Mouse (Mus musculus) CH12.LX (cell line): Measurements from ENCODE around the gene Tmem81. TPM values are rescaled to one million over a fixed set of nuclear protein-coding genes. Genes with fewer than 3 reads are reported as not detected.

Experiments
- DNase-seq: peaks from one replicate; pipeline ENCODE4 v3.0.0-alpha.2; 2013; ENCODE audit errors: extremely low read depth
- H3K27ac ChIP-seq: 2 replicates; pipeline ENCODE4 v1.5.1; 2012; ENCODE audit warnings: low read depth, mild to moderate bottlenecking, control low read depth, moderate library complexity; ENCODE audit not compliant: insufficient read depth
- H3K27me3 ChIP-seq: replicated peaks from 2 replicates; pipeline ENCODE3; 2012; ENCODE audit warnings: inconsistent platforms
- H3K36me3 ChIP-seq, 2 experiments: replicated peaks in 1 of 2; 2 replicates each; pipeline versions ENCODE3 to v1.6.1; 2012; ENCODE audit warnings: inconsistent platforms in 1 of 2, low read length in 1 of 2, mild to moderate bottlenecking in 1 of 2, mixed read lengths in 1 of 2, moderate library complexity in 1 of 2; ENCODE audit not compliant: control insufficient read depth in 1 of 2, insufficient read depth in 1 of 2
- H3K4me1 ChIP-seq, 2 experiments: 2 replicates each; pipeline ENCODE4 v1.6.1; 2012; ENCODE audit warnings: inconsistent platforms in 1 of 2, moderate library complexity in 1 of 2; ENCODE audit not compliant: insufficient read depth in 2 of 2, control insufficient read depth in 1 of 2
- H3K4me2 ChIP-seq: 2 replicates; pipeline ENCODE4 v1.6.1; 2012; ENCODE audit warnings: low read depth, mild to moderate bottlenecking, control low read depth; ENCODE audit not compliant: poor library complexity, insufficient read depth, severe bottlenecking
- H3K4me3 ChIP-seq, 3 experiments: fragments of 150-350 bp in 1 of 3; sonication (generic) in 1 of 3; replicated peaks in 1 of 3; 2 replicates each; pipeline versions ENCODE3 to v1.5.1; 2011 to 2012; ENCODE audit warnings: low read depth in 2 of 3, low read length in 2 of 3, mild to moderate bottlenecking in 2 of 3, moderate library complexity in 2 of 3, control low read depth in 1 of 3, improper control_type of control experiment in 1 of 3, inconsistent platforms in 1 of 3, mixed read lengths in 1 of 3; ENCODE audit not compliant: poor library complexity in 1 of 3
- H3K79me2 ChIP-seq: replicated peaks from 2 replicates; pipeline ENCODE4 v1.6.1; 2012; ENCODE audit warnings: mild to moderate bottlenecking, moderate library complexity; ENCODE audit not compliant: control insufficient read depth, poor library complexity, insufficient read depth, severe bottlenecking; ENCODE audit errors: extremely low read depth
- H3K9ac ChIP-seq: 2 replicates; pipeline ENCODE4 v1.6.1; 2012; ENCODE audit warnings: low read depth, mild to moderate bottlenecking, control low read depth, moderate library complexity; ENCODE audit not compliant: insufficient read depth
- H3K9me3 ChIP-seq: replicated peaks from 2 replicates; pipeline ENCODE3; 2012; ENCODE audit warnings: low read length, inconsistent platforms, mixed read lengths
- BHLHE40 ChIP-seq: IDR thresholded peaks from 2 replicates; pipeline ENCODE4 v1.6.1; 2011; ENCODE audit warnings: mild to moderate bottlenecking, low read depth, low read length, improper control_type of control experiment
- CHD1 ChIP-seq: IDR thresholded peaks from 2 replicates; pipeline ENCODE4 v1.6.1; 2012; ENCODE audit warnings: low read depth, low read length, improper control_type of control experiment, inconsistent platforms
- CHD2 ChIP-seq: IDR thresholded peaks from 2 replicates; pipeline ENCODE4 v1.6.1; 2011; ENCODE audit warnings: low read length, improper control_type of control experiment
- E2F4 ChIP-seq: IDR thresholded peaks from 2 replicates; pipeline ENCODE4 v1.6.1; 2011; ENCODE audit warnings: low read depth, low read length, improper control_type of control experiment; ENCODE audit not compliant: insufficient replicate concordance
- ELF1 ChIP-seq: IDR thresholded peaks from 2 replicates; pipeline ENCODE4 v1.6.1; 2014; ENCODE audit warnings: low read depth, mild to moderate bottlenecking, inconsistent platforms, low read length, improper control_type of control experiment
- ETS1 ChIP-seq: conservative IDR thresholded peaks from 2 replicates; pipeline ENCODE4 v1.6.1; 2012; ENCODE audit warnings: low read depth, mild to moderate bottlenecking, inconsistent platforms, low read length, improper control_type of control experiment, moderate library complexity
- GABPA ChIP-seq: IDR thresholded peaks from 2 replicates; pipeline ENCODE4 v1.6.1; 2012; ENCODE audit warnings: low read depth, low read length, improper control_type of control experiment, inconsistent platforms; ENCODE audit not compliant: insufficient replicate concordance
- HCFC1 ChIP-seq: IDR thresholded peaks from 2 replicates; pipeline ENCODE4 v1.6.1; 2012; ENCODE audit warnings: low read depth, mild to moderate bottlenecking, inconsistent platforms, low read length, improper control_type of control experiment
- IRF4 ChIP-seq: IDR thresholded peaks from 2 replicates; pipeline ENCODE4 v1.6.1; 2014; ENCODE audit warnings: low read depth, mild to moderate bottlenecking, inconsistent platforms, low read length, improper control_type of control experiment
- JUND ChIP-seq: conservative IDR thresholded peaks from 2 replicates; pipeline ENCODE4 v1.6.1; 2011; ENCODE audit warnings: low read depth, low read length, improper control_type of control experiment
- KAT2A ChIP-seq: IDR thresholded peaks from 2 replicates; pipeline ENCODE4 v1.6.1; 2012; ENCODE audit warnings: low read length, improper control_type of control experiment, inconsistent platforms; ENCODE audit not compliant: insufficient replicate concordance
- MAFK ChIP-seq: IDR thresholded peaks from 2 replicates; pipeline ENCODE4 v1.6.1; 2011; ENCODE audit warnings: low read length, improper control_type of control experiment; ENCODE audit not compliant: insufficient replicate concordance
- MEF2A ChIP-seq: IDR thresholded peaks from 2 replicates; pipeline ENCODE4 v1.6.1; 2014; ENCODE audit warnings: low read depth, mild to moderate bottlenecking, inconsistent platforms, low read length, improper control_type of control experiment, borderline replicate concordance
- MYC ChIP-seq: IDR thresholded peaks from 2 replicates; pipeline ENCODE4 v1.6.1; 2011; ENCODE audit warnings: low read depth, mild to moderate bottlenecking, improper control_type of control experiment, low read length
- NELFE ChIP-seq: IDR thresholded peaks from 2 replicates; pipeline ENCODE4 v1.6.1; 2011; ENCODE audit warnings: low read depth, low read length, improper control_type of control experiment
- NRF1 ChIP-seq: IDR thresholded peaks from 2 replicates; pipeline ENCODE4 v1.6.1; 2014; ENCODE audit warnings: low read depth, mild to moderate bottlenecking, inconsistent platforms, low read length, improper control_type of control experiment, moderate library complexity
- PAX5 ChIP-seq: IDR thresholded peaks from 2 replicates; pipeline ENCODE4 v1.6.1; 2012; ENCODE audit warnings: low read length, inconsistent platforms, mixed read lengths
- POLR2A ChIP-seq: IDR thresholded peaks from 2 replicates; pipeline ENCODE4 v1.6.1; 2011; ENCODE audit warnings: low read depth, mild to moderate bottlenecking, improper control_type of control experiment, low read length
- POLR2AphosphoS2 ChIP-seq: IDR thresholded peaks from 2 replicates; pipeline ENCODE4 v1.6.1; 2011; ENCODE audit warnings: low read depth, low read length, improper control_type of control experiment
- RAD21 ChIP-seq: IDR thresholded peaks from 2 replicates; pipeline ENCODE4 v1.6.1; 2011; ENCODE audit warnings: low read depth, mild to moderate bottlenecking, low read length, improper control_type of control experiment, moderate library complexity
- SIN3A ChIP-seq: IDR thresholded peaks from 2 replicates; pipeline ENCODE4 v1.6.1; 2012; ENCODE audit warnings: low read length, improper control_type of control experiment, inconsistent platforms
- TBP ChIP-seq: conservative IDR thresholded peaks from 2 replicates; pipeline ENCODE4 v1.6.1; 2011; ENCODE audit warnings: low read depth, low read length, improper control_type of control experiment
- UBTF ChIP-seq: IDR thresholded peaks from 2 replicates; pipeline ENCODE4 v1.6.1; 2012; ENCODE audit warnings: low read depth, mild to moderate bottlenecking, inconsistent platforms, low read length, improper control_type of control experiment, moderate library complexity
- USF2 ChIP-seq: conservative IDR thresholded peaks from 2 replicates; pipeline ENCODE4 v1.6.1; 2011; ENCODE audit warnings: low read depth, low read length, improper control_type of control experiment
- ZMIZ1 ChIP-seq: IDR thresholded peaks from 2 replicates; pipeline ENCODE4 v1.6.1; 2012; ENCODE audit warnings: low read depth, mild to moderate bottlenecking, inconsistent platforms, low read length, improper control_type of control experiment
- ZNF384 ChIP-seq: IDR thresholded peaks from 2 replicates; pipeline ENCODE4 v1.6.1; 2012; ENCODE audit warnings: low read depth, low read length, improper control_type of control experiment, inconsistent platforms
- dilution Hi-C: fragments of 300-500 bp; cut with MboI; formaldehyde crosslinking; loops from 2 replicates; pipeline ENCODE4 v1.14.3; 2020; ENCODE audit warnings: low sequenced_read_pairs; ENCODE audit not compliant: extremely low pct_unique_long_range_greater_than_20kb, extremely low pct_ligation_motif_present
- in situ Hi-C: fragments of 300-500 bp; cut with MboI; formaldehyde crosslinking; loops from 3 replicates; pipeline ENCODE4 v1.14.3; 2019; ENCODE audit warnings: low sequenced_read_pairs, low pct_ligation_motif_present, low pct_unique_long_range_greater_than_20kb, mixed read lengths
- polyA plus RNA-seq: library from polyadenylated mRNA; unstranded; fragments of >175 nt; gene quantifications from 2 replicates; pipeline ENCODE4 v1.2.1, GENCODE M21; 2012; ENCODE audit warnings: low read depth; ENCODE audit not compliant: insufficient read length
- total RNA-seq, 2 experiments: library from RNA; depleted of rRNA; stranded (reverse); fragments of 300-350 nt in 1 of 2; fragments of >200 nt in 1 of 2; gene quantifications; 2 replicates each; pipeline ENCODE4 v1.2.3; 2012 to 2014

The Tmem81 gene
- total and polyA plus RNA-seq, 3 experiments: 2.2 to 3.3 (median 2.8) TPM

DNA sequence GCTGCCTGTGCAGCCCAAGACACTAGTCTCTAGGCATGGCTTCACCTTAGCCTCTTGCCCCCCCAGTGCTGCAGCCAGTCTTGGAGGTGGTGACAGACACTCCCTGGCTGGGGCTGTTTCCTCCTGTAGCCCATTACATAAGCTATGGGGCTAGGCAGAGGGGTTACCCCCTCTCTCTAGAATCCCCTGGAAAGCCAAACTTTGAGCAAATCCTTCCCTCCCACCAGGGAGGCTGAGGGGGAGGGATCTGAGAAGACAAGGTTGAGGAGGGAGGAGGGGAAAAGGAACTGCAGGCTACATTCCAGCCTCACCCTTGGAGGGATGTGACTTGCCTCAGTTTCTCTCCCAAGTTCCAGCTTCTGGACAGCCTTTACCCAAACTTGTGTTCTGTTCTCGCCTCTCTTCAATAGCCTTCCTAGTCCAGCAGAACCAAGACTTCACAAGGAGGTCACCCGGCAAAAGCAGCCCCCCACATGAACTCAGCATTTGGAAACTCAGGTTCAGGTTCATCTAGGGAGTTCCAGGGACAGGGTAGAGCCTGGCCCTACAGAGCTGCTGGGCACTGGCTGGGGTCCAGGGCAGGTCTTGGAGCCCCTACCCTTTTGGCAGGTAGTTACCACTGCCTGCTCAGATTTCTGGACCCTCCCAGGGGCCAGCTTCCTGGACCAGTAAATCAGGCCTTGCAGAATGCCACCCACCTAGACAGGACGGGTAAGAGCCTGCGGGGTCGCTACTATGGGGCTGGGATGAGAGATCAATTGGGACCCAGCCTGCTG lies 36.0 kb downstream of the Tmem81 start:
- no peaks in the 10 kb centered on the region for H3K9me3 ChIP-seq
- H3K36me3 ChIP-seq: no peaks in the 10 kb centered on the region
- no peak for DNase-seq
- no peak overlapping the region for H3K9ac ChIP-seq
- no peak overlapping the region for H3K4me2 ChIP-seq
- no peak for TF ChIP-seq ELF1
- TF ChIP-seq POLR2A: no peak
- no peak for TF ChIP-seq HCFC1
- no peak for TF ChIP-seq MEF2A
- no peak for TF ChIP-seq SIN3A
- TF ChIP-seq IRF4: no peak
- TF ChIP-seq POLR2AphosphoS2: no peak
- TF ChIP-seq E2F4: no peak
- no peak for TF ChIP-seq MYC
- TF ChIP-seq USF2: no peak
- no peak for TF ChIP-seq GABPA
- TF ChIP-seq BHLHE40: no peak
- no peak for TF ChIP-seq CHD2
- no peak for TF ChIP-seq NRF1
- no peak for TF ChIP-seq NELFE
- no peak for TF ChIP-seq MAFK
- TF ChIP-seq TBP: no peak
- TF ChIP-seq ETS1: no peak
- dilution Hi-C loops (no loop called here), in situ Hi-C loops (no loop called here)
- H3K27me3 ChIP-seq: peaks cover 76% of the 10 kb centered on the region
- H3K4me3 ChIP-seq: no peak overlapping the region
- no peaks in the 10 kb centered on the region for H3K79me2 ChIP-seq
- no peak overlapping the region for H3K27ac ChIP-seq
- peaks cover 10 to 24% of the 10 kb centered on the region in 2 experiments for H3K4me1 ChIP-seq

DNA sequence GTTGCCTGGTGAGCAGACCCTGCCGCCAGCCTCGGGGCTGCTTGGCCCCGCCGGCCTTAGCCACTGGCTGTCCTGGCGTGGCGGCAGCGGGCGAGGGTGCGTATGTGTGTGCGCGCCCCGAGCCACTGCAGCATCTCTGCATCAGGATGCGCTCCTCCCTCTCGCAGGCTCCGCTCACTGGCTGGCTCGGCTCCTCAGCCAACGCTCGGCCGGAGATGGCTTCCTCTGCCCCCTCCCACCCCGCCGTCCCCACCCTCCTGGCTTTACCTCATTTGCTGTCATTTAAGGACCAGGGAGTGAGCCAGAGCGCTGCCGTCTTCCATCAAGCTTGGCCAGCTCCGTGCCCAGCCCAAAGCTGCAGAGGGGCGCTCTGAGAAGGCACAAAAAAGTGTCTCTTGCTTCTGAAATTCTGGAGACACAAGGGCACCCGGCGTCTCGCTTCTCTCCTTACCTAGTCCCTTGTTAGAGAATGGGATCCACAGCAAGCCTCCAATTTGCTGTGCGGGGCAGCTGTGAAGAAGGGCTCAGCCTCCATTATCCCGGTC lies 36.8 kb downstream of the Tmem81 start, which contains the start of gene Cntn2:
TSS of gene Cntn2 (minus strand) at position 495 of the 545 bp plus-strand sequence.
- dilution Hi-C loops: no loop called here
- Histone ChIP-seq H3K36me3 (no peaks in the 10 kb centered on the region), H3K4me1 (peaks cover 10 to 24% of the 10 kb centered on the region in 2 experiments), H3K79me2 (no peaks in the 10 kb centered on the region), H3K9ac (no peak within 1 kb of the TSS), H3K4me3 (no peak within 1 kb of the TSS), H3K27ac (no peak within 1 kb of the TSS), H3K9me3 (no peaks in the 10 kb centered on the region)
- DNase-seq: no peak
- no peak for TF ChIP-seq KAT2A
- no peak for TF ChIP-seq CHD1
- no peak for TF ChIP-seq UBTF
- TF ChIP-seq HCFC1: no peak
- TF ChIP-seq POLR2AphosphoS2: no peak
- TF ChIP-seq JUND: no peak
- TF ChIP-seq PAX5: no peak
- TF ChIP-seq TBP: no peak
- no peak for TF ChIP-seq RAD21
- no peak for TF ChIP-seq ELF1
- no peak for TF ChIP-seq ETS1
- TF ChIP-seq MAFK: no peak
- TF ChIP-seq POLR2A: no peak
- no peak for TF ChIP-seq IRF4
- TF ChIP-seq ZMIZ1: no peak
- TF ChIP-seq ZNF384: no peak
- TF ChIP-seq, all 38 proteins: peak for 0
- peaks cover 80% of the 10 kb centered on the region for H3K27me3 ChIP-seq
- in situ Hi-C loops: no loop called here
- H3K4me2 ChIP-seq: no peak within 1 kb of the TSS
